Mouse (Mus musculus): ENCODE results near the gene Arfgef2. TPM values are rescaled to one million over a fixed set of nuclear protein-coding genes. Genes with fewer than 3 reads are reported as not detected.

Arfgef2 gene
- polyA plus RNA-seq, 1 experiment from 2014 or later: 11.1 TPM

GRCm38 (mm10) chr2:166828306-166828705 lies 22.9 kb downstream of the Arfgef2 start:
- no peak overlapping the region for H3K4me2 ChIP-seq

GRCm38 (mm10) chr2:166830350-166830749 lies 25.0 kb downstream of the Arfgef2 start:
- no peak for ATAC-seq (ENCODE audit: insufficient number of reproducible peaks, low FRiP score)
- no peak overlapping the region for H3K4me3 ChIP-seq
- no peaks in the 10 kb centered on the region for H3K9me3 ChIP-seq (replicated peaks)
- no peaks in the 10 kb centered on the region for H3K27me3 ChIP-seq (replicated peaks)
- H3K4me1 ChIP-seq (replicated peaks): no peaks in the 10 kb centered on the region; the same call in 1 of the 2 replicates
- H3K27ac ChIP-seq (ENCODE audit: poor library complexity, severe bottlenecking): no peak overlapping the region
- 92% methylated on average over 5 of the region's 5 CpGs for WGBS
- peaks cover 39% of the 10 kb centered on the region for H3K36me3 ChIP-seq
- H3K9ac ChIP-seq: no peak overlapping the region
- H3K4me2 ChIP-seq: no peak overlapping the region

More at GRCm38 (mm10) chr2:166828306-166828705, 22.9 kb downstream of the Arfgef2 start:
- ATAC-seq (ENCODE audit: insufficient number of reproducible peaks, low FRiP score): no peak
- Histone ChIP-seq H3K9ac (no peak overlapping the region), H3K4me3 (no peak overlapping the region), H3K27ac (ENCODE audit: poor library complexity, severe bottlenecking) (no peak overlapping the region), H3K4me1 (replicated peaks) (no peaks in the 10 kb centered on the region), H3K27me3 (replicated peaks) (no peaks in the 10 kb centered on the region), H3K9me3 (replicated peaks) (no peaks in the 10 kb centered on the region), H3K36me3 (peaks cover 27% of the 10 kb centered on the region)
- 91% methylated on average over 12 of the region's 12 CpGs for WGBS

- H3K9ac ChIP-seq: no peak overlapping the region
- H3K27me3 ChIP-seq (replicated peaks): no peaks in the 10 kb centered on the region
- H3K4me2 ChIP-seq: no peak overlapping the region
- H3K9me3 ChIP-seq (replicated peaks): no peaks in the 10 kb centered on the region
- H3K4me3 ChIP-seq: no peak overlapping the region
- 95% methylated on average over 2 of the region's 2 CpGs for WGBS
- peaks cover 50% of the 10 kb centered on the region for H3K36me3 ChIP-seq
- H3K4me1 ChIP-seq (replicated peaks): no peaks in the 10 kb centered on the region; the same call in 1 of the 2 replicates
- H3K27ac ChIP-seq (ENCODE audit: poor library complexity, severe bottlenecking): no peak overlapping the region
- no peak for ATAC-seq (ENCODE audit: insufficient number of reproducible peaks, low FRiP score)
These were observed 28.7 kb downstream of the Arfgef2 start for GRCm38 (mm10) chr2:166834091-166834490.

- no peak for ATAC-seq (ENCODE audit: insufficient number of reproducible peaks, low FRiP score)
- 92% methylated on average over 4 of the region's 4 CpGs for WGBS
- Histone ChIP-seq H3K27ac (ENCODE audit: poor library complexity, severe bottlenecking) (no peak overlapping the region), H3K4me3 (no peak overlapping the region), H3K4me2 (no peak overlapping the region), H3K27me3 (replicated peaks) (no peaks in the 10 kb centered on the region), H3K36me3 (peaks cover 52% of the 10 kb centered on the region), H3K9me3 (replicated peaks) (no peaks in the 10 kb centered on the region), H3K9ac (no peak overlapping the region), H3K4me1 (replicated peaks) (no peaks in the 10 kb centered on the region; the same call in 1 of the 2 replicates)
These were observed 29.4 kb downstream of the Arfgef2 start for GRCm38 (mm10) chr2:166834796-166835195.

GRCm38 (mm10) chr2:166835581-166835980 lies 30.2 kb downstream of the Arfgef2 start:
- ATAC-seq (ENCODE audit: insufficient number of reproducible peaks, low FRiP score): no peak
- Histone ChIP-seq H3K4me3 (no peak overlapping the region), H3K9ac (no peak overlapping the region), H3K27me3 (replicated peaks) (no peaks in the 10 kb centered on the region), H3K4me2 (no peak overlapping the region), H3K36me3 (peaks cover 53% of the 10 kb centered on the region), H3K27ac (ENCODE audit: poor library complexity, severe bottlenecking) (no peak overlapping the region), H3K4me1 (replicated peaks) (no peaks in the 10 kb centered on the region; the same call in 1 of the 2 replicates), H3K9me3 (replicated peaks) (no peaks in the 10 kb centered on the region)
- WGBS: 62% methylated on average over 5 of the region's 5 CpGs

GRCm38 (mm10) chr2:166841813-166842212 lies 36.4 kb downstream of the Arfgef2 start:
- Histone ChIP-seq H3K9me3 (replicated peaks) (no peaks in the 10 kb centered on the region), H3K36me3 (peaks cover 80% of the 10 kb centered on the region), H3K27ac (ENCODE audit: poor library complexity, severe bottlenecking) (no peak overlapping the region), H3K4me1 (replicated peaks) (0 out of 2 replicates have a peak, but pooled peaks cover 5% of the 10 kb centered on the region), H3K4me2 (no peak overlapping the region), H3K4me3 (no peak overlapping the region), H3K9ac (no peak overlapping the region), H3K27me3 (replicated peaks) (no peaks in the 10 kb centered on the region)
- ATAC-seq (ENCODE audit: insufficient number of reproducible peaks, low FRiP score): no peak
- WGBS: 76% methylated on average over 4 of the region's 4 CpGs

- Histone ChIP-seq H3K4me2 (no peak overlapping the region), H3K36me3 (peaks cover 88% of the 10 kb centered on the region), H3K4me1 (replicated peaks) (peaks cover 4% of the 10 kb centered on the region), H3K27me3 (replicated peaks) (no peaks in the 10 kb centered on the region), H3K27ac (ENCODE audit: poor library complexity, severe bottlenecking) (no peak overlapping the region), H3K9ac (no peak overlapping the region), H3K9me3 (replicated peaks) (peaks cover 5% of the 10 kb centered on the region; the same call in 1 of the 2 replicates), H3K4me3 (no peak overlapping the region)
- 89% methylated on average over 11 of the region's 11 CpGs for WGBS
- no peak for ATAC-seq (ENCODE audit: insufficient number of reproducible peaks, low FRiP score)
These were observed 45.3 kb downstream of the Arfgef2 start for GRCm38 (mm10) chr2:166850691-166851090.

- Histone ChIP-seq H3K4me1 (replicated peaks) (peaks cover 4% of the 10 kb centered on the region), H3K36me3 (peaks cover 90% of the 10 kb centered on the region), H3K9me3 (replicated peaks) (peaks cover 5% of the 10 kb centered on the region; the same call in 1 of the 2 replicates), H3K4me2 (no peak overlapping the region), H3K27me3 (replicated peaks) (no peaks in the 10 kb centered on the region), H3K4me3 (no peak overlapping the region), H3K27ac (ENCODE audit: poor library complexity, severe bottlenecking) (no peak overlapping the region), H3K9ac (no peak overlapping the region)
- WGBS: 92% methylated on average over 7 of the region's 7 CpGs
- ATAC-seq (ENCODE audit: insufficient number of reproducible peaks, low FRiP score): no peak
These were observed 46.9 kb downstream of the Arfgef2 start for GRCm38 (mm10) chr2:166852270-166852669.

- 91% methylated on average over 8 of the region's 8 CpGs for WGBS
- H3K27me3 ChIP-seq (replicated peaks): no peaks in the 10 kb centered on the region
- H3K4me1 ChIP-seq (replicated peaks): peaks cover 4% of the 10 kb centered on the region
- no peak for ATAC-seq (ENCODE audit: insufficient number of reproducible peaks, low FRiP score)
- H3K4me3 ChIP-seq: no peak overlapping the region
- H3K4me2 ChIP-seq: no peak overlapping the region
- peaks cover 5% of the 10 kb centered on the region; the same call in 1 of the 2 replicates for H3K9me3 ChIP-seq (replicated peaks)
- peaks cover 95% of the 10 kb centered on the region for H3K36me3 ChIP-seq
- H3K9ac ChIP-seq: no peak overlapping the region
- no peak overlapping the region for H3K27ac ChIP-seq (ENCODE audit: poor library complexity, severe bottlenecking)
These were observed 50.4 kb downstream of the Arfgef2 start for GRCm38 (mm10) chr2:166855771-166856170.

- H3K27ac ChIP-seq (ENCODE audit: poor library complexity, severe bottlenecking): no peak overlapping the region
- H3K36me3 ChIP-seq: peaks cover 94% of the 10 kb centered on the region
- H3K4me1 ChIP-seq (replicated peaks): peaks cover 4% of the 10 kb centered on the region
- ATAC-seq (ENCODE audit: insufficient number of reproducible peaks, low FRiP score): no peak
- no peak overlapping the region for H3K4me2 ChIP-seq
- 84% methylated on average over 6 of the region's 6 CpGs for WGBS
- H3K27me3 ChIP-seq (replicated peaks): no peaks in the 10 kb centered on the region
- no peak overlapping the region for H3K9ac ChIP-seq
- no peak overlapping the region for H3K4me3 ChIP-seq
- peaks cover 5% of the 10 kb centered on the region; the same call in 1 of the 2 replicates for H3K9me3 ChIP-seq (replicated peaks)
These were observed 51.0 kb downstream of the Arfgef2 start for GRCm38 (mm10) chr2:166856366-166856765.

- no peak for ATAC-seq (ENCODE audit: insufficient number of reproducible peaks, low FRiP score)
- 86% methylated on average over 2 of the region's 2 CpGs for WGBS
- Histone ChIP-seq H3K4me2 (no peak overlapping the region), H3K9me3 (replicated peaks) (peaks cover 3% of the 10 kb centered on the region; the same call in 1 of the 2 replicates), H3K27me3 (replicated peaks) (no peaks in the 10 kb centered on the region), H3K9ac (no peak overlapping the region), H3K4me3 (no peak overlapping the region), H3K27ac (ENCODE audit: poor library complexity, severe bottlenecking) (no peak overlapping the region), H3K36me3 (peaks cover 94% of the 10 kb centered on the region), H3K4me1 (replicated peaks) (peaks cover 9% of the 10 kb centered on the region)
These were observed 51.7 kb downstream of the Arfgef2 start for GRCm38 (mm10) chr2:166857118-166857517.

- no peak overlapping the region for H3K4me2 ChIP-seq
- H3K36me3 ChIP-seq: peaks cover 87% of the 10 kb centered on the region
- no peak overlapping the region for H3K27ac ChIP-seq (ENCODE audit: poor library complexity, severe bottlenecking)
- peaks cover 12% of the 10 kb centered on the region for H3K4me1 ChIP-seq (replicated peaks)
- no peaks in the 10 kb centered on the region for H3K27me3 ChIP-seq (replicated peaks)
- ATAC-seq (ENCODE audit: insufficient number of reproducible peaks, low FRiP score): no peak
- WGBS: 88% methylated on average over 7 of the region's 7 CpGs
- H3K9ac ChIP-seq: no peak overlapping the region
- H3K4me3 ChIP-seq: no peak overlapping the region
- H3K9me3 ChIP-seq (replicated peaks): no peaks in the 10 kb centered on the region
These were observed 53.8 kb downstream of the Arfgef2 start for GRCm38 (mm10) chr2:166859214-166859613.

Measured in heart, embryonic 12.5 days (tissue).